Mouse (Mus musculus) CH12.LX (cell line): ENCODE measurements around the gene Grap.

ENCODE experiments used
- CHD2 ChIP-seq: IDR thresholded peaks from 2 replicates; pipeline ENCODE4 v1.6.1; 2011; ENCODE audit warnings: low read length, improper control_type of control experiment
- CTCF ChIP-seq, 2 experiments: IDR thresholded peaks in 1 of 2; conservative IDR thresholded peaks in 1 of 2; 2 replicates each; pipeline ENCODE4 v1.5.1; 2011 to 2012; ENCODE audit warnings: low read depth in 2 of 2, low read length in 2 of 2, improper control_type of control experiment in 1 of 2, inconsistent platforms in 1 of 2, mild to moderate bottlenecking in 1 of 2, moderate library complexity in 1 of 2
- EP300 ChIP-seq: IDR thresholded peaks from 2 replicates; pipeline ENCODE4 v1.6.1; 2011; ENCODE audit warnings: low read length, improper control_type of control experiment
- JUN ChIP-seq: IDR thresholded peaks from 2 replicates; pipeline ENCODE4 v1.6.1; 2011; ENCODE audit warnings: low read depth, mild to moderate bottlenecking, low read length, improper control_type of control experiment, moderate library complexity; ENCODE audit not compliant: insufficient read depth
- MAFK ChIP-seq: IDR thresholded peaks from 2 replicates; pipeline ENCODE4 v1.6.1; 2011; ENCODE audit warnings: low read length, improper control_type of control experiment; ENCODE audit not compliant: insufficient replicate concordance
- MAX ChIP-seq: IDR thresholded peaks from 2 replicates; pipeline ENCODE4 v1.6.1; 2011; ENCODE audit warnings: low read length, improper control_type of control experiment
- POLR2A ChIP-seq: IDR thresholded peaks from 2 replicates; pipeline ENCODE4 v1.6.1; 2011; ENCODE audit warnings: low read depth, mild to moderate bottlenecking, improper control_type of control experiment, low read length
- POLR2AphosphoS2 ChIP-seq: IDR thresholded peaks from 2 replicates; pipeline ENCODE4 v1.6.1; 2011; ENCODE audit warnings: low read depth, low read length, improper control_type of control experiment

- TF ChIP-seq CHD2 = no peak
- TF ChIP-seq CTCF (conservative IDR thresholded peaks at IDR 0.05 in 1 of 2, IDR thresholded peaks at IDR 0.05 in 1 of 2; ENCODE audit: low read depth in 2 of 2, low read length in 2 of 2) = no peak
- no peak for TF ChIP-seq MAX
- no peak for TF ChIP-seq EP300
- TF ChIP-seq JUN = no peak
- TF ChIP-seq POLR2AphosphoS2 = no peak
- no peak for TF ChIP-seq MAFK
- TF ChIP-seq POLR2A = no peak
Observed at GRCm38 (mm10) chr11:61667248-61667647, 14.2 kb downstream of the Grap start.
